Mouse (Mus musculus) CD4-positive helper T cell, adult 2 months (primary cell): ENCODE measurements at regions not wholly inside any gene's neighbourhood (a gene's known extent, or its start where the extent isn't known, plus 50 kb on each side); places are given as distances from the start of the nearest gene placed in this dataset.

Experiments
- DNase-seq: peaks from one replicate; pipeline ENCODE4 v3.0.0-alpha.2; 2012; ENCODE audit warnings: low read depth, missing footprints, low spot score

DNA sequence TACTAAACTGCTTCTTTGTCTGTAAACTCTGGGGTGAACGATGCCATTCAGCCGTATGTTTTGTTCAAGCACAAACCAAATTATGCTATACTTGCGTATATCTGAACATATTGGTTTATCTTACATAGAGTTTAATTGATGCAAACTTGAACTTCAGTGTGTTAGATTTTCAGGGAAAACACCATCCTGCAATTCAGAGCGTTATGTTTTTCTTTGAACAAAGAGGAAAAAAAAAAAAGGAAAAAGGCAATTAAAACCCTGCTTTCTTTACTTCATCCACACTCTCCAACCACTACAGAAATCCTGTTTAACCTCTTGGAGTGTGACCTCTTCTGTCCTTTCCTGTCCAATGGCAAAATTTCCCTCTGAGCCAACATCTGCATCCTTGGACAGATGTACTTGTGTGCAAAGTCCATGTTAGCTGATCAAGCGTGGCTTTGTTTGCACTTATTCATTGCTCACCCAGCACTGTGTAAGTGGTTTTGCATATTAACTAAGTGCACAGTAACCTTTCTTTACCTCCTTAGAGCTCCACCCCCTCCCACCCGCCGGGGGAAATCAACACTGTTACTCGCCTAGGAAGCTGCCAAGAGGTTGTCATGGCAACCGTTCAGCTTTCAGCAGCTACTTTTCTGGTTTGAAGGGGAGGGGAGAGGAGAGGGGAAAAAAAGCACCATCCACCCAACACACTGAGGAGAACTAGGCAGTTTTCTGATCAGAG lies 174.4 kb upstream of the Klf12 start:
- peak; percentile 87 for DNase-seq

DNA sequence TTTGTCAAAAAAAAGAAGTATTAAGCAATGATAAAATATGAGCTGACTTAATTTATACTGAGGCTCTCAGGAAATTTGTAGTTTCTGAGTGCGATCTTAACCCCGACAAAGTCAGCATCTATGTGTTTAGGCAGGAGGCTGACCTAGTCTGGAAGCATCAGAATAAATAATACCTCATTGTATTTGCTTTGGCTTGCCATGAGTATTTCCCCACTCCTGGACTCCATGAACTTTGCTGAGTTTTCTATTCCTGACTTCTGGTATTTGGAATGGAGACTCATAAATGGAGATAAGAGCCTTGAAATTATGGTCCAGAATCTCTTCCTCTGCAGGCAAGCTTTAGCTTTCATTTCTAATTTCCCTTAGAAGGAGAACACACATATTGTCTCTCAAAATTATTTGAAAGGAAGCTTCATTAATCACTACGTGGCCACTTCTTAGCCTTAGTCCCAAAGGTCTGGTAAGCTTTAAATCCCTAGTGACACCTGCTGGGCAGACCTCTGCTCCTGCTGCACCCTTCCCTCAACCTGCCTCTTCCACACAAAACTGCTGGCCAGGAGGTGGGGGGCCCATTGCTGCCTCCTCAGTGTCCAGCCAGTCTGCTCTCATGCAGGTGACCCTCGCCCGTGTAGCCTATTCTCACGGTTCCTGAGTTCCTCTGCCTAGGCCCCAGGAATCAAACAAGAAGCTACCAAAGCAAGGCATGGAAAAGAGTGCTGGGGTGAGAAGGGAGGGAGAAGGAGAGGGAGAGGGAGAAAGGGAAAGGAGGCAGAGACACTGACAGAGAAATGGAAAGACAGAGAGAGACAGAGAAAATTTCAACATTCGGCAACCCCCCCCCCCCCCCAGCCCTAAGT lies 173.6 kb upstream of the Klf12 start:
- DNase-seq = no peak

DNA sequence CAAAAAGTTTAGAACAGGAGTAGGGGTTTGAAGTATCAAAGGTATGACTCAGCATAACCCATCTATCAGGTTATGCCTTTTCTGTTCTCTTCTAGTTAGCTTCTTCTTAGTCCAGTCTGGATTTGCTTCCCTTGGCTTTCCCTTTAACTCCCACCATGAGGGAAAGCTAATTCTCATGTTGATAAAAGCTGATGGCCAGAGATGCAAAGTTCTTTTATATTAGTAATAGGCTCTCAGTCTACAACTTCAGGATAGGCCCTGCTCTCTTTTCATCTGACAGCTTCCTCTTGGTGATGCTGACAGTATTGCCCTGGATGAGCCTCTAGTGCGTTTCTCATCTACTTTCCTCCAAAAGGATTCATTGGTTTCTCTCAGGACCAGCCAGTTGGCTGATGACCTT lies 161.7 kb upstream of the Klf12 start:
- no peak for DNase-seq

DNA sequence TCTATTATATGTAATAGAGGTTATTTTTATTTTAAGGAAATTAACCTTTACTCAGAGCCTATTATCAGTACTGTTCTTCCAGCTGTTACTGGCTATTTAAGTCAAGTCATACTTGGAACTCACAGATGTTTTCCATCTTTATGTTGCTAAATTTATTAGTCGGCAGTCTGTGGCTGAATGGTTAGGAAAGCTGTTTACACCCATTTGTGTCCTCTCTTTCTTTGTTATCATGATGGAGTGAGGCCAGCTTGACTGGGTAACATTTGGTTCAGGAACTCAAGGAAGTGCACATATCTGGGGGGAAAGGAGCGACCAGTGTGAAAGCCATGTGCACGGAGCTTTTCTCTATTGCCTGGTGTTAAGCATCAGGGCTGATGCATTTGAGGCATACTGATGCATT lies 160.4 kb upstream of the Klf12 start:
- no peak for DNase-seq

DNA sequence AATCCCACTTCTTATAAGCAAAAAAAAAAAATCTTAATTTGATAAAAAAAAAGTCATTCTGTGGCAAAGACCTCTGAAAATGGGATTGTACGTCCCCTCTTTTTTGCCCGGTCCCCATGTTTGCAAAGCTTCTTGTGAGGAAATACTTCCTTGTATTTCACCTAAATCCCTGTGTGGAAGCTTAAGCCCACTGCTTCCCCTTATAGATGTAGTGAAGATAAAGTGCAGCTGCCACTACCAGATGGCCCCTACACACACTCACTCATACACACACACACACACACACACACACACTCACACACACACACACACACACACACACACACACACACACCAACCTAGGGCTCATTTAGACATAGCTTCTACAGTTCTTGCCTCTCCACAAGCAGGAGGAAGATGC lies 159.6 kb upstream of the Klf12 start:
- no peak for DNase-seq

DNA sequence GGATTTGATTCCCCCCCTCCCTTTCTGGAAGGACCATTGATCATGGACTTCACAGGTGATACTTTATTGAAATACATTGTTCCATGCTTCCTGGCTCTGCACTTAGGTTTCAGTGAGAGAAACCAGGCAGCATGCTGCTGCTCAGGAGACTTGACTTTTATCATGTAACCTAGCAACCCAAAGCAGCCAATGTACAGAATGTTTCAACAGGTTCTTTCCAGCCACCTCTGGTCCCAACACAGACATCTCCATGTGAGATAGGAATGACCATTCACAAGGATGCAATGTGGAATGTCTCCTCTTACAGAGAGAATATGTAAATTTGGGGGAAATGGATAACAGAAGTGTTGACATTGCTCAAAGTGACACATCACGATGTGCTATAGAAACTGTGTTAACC lies 153.1 kb upstream of the Klf12 start:
- no peak for DNase-seq

DNA sequence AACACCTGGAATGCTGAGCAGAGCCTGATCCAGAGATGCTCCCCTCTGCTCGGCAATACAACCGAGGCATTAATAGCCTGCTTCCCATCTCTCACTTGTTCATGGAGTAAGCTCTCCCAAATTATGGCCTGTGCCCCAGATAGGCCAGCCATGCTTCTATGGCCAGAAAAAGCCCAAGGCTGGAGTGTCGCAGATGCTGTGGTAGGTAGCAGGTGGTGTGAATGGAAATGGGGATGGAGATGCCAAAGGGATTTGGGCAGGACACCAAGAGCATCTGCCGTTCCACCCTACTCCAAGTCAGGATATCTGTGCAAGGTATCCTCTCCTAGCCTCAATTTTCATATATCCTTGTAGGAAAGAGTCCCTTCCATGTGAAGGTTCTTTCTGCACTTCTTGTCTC lies 145.2 kb upstream of the Klf12 start:
- DNase-seq = no peak

DNA sequence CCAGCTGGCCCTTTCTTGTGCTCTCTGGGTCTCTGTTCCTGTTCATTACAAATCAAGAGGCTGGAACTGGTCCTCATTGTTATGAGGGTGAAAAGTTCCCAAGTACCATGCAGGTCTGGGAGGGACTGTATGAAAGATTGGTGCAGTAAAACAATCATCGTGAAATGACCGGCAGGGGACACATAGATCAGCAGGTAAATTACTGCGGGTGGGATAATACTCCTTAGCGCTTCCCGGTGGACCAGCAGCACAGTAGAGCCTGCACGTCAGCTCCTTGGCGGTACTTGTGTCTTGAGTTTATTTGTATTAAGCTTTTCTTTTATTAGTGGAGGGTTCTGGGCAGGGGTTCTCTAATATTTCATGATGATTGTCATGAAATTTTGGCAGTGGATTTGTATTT lies 141.9 kb upstream of the Klf12 start:
- no peak for DNase-seq

DNA sequence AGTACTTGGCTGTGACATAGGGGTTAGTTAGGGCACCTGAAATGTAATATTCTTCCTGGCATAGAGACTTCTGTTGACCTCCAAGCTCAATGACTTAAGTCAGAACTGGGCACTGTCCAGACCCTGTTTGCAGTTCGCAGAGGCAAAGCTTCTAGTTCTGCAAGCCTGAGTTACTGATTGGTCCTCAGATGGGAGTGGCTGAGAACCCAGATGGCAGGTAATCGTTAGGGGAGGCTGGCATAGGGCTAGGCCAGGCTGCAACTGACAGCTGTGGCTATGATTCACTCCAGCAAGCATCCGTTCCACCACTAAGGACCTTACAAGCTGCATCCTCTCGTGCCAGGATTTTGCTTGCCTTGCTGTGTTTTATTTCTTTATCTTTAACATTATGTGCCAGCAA lies 139.3 kb upstream of the Klf12 start:
- DNase-seq = no peak

DNA sequence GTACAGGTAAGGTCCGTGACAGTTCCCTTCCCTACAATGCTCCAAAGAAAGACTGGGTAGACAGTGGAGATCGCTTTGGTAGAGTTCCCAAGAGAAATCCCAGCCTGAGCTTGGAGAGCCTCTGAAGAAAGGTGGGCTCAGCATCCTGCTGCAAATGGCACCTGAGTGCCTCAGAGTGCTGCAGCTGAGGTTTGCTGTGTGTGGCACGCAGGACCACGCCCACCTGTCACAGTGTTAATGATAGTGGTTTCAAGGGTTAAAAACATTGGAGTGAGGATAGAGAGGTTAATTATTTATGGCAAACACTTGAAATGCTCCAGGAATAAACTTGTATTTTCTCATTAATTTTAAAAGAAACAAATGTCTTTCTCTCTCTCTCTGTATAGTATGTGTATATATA lies 137.2 kb upstream of the Klf12 start:
- no peak for DNase-seq

DNA sequence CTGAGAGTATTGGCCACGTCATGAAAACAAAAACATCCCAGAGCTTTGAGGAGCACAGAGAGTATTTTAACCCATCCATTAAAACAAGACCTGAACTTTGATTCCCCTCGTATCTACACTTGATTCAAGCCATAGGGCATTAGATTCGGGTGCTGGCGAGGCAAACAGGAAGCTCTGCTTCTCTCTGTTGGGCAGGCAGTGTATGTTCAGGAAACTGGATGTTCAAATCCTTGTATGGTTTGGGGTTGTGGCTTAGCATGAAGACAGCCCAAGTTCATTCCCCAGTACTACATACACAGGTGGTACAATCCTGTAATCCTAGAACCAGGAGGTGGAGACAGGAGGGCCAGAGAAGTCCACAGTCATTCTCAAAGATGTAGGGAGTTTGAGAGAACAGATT lies 130.6 kb upstream of the Klf12 start:
- DNase-seq = no peak

DNA sequence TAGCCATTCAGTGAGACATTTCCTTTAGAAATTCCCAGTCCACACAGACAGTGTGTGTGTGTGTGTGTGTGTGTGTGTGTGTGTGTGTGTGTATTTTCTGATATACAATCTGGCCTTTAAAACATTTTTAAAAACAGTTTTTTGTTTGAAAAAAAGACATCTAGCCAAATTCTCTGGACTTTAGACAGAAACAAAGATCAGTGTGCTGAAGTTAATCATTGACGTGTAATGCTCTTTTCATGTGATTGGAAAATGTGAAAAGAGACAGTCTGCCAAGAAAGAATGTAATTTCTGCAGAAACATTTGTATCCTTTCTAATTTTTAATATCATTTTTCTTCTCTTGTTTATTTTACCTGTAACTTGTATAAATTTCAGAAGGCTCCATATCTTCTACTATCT lies 127.7 kb upstream of the Klf12 start:
- no peak for DNase-seq

DNA sequence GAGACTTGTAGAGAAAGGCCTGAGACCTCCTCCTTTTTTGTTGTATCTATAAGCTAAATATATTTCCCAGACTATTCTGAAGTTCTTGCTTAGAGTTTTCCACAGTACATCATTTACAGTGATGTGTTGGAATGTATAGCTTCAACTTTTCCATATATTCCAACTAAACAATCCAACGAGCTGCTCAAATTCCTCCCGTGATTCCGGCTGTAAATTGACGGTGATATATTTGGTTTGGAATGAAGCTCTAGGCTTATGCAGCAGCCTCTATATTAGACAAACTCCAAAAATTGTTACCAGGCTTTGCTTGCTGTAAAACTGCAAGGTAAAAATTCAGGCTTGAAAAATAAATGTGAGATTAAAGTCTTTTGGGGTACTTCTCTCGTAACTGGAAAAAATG lies 112.7 kb upstream of the Klf12 start:
- no peak for DNase-seq

DNA sequence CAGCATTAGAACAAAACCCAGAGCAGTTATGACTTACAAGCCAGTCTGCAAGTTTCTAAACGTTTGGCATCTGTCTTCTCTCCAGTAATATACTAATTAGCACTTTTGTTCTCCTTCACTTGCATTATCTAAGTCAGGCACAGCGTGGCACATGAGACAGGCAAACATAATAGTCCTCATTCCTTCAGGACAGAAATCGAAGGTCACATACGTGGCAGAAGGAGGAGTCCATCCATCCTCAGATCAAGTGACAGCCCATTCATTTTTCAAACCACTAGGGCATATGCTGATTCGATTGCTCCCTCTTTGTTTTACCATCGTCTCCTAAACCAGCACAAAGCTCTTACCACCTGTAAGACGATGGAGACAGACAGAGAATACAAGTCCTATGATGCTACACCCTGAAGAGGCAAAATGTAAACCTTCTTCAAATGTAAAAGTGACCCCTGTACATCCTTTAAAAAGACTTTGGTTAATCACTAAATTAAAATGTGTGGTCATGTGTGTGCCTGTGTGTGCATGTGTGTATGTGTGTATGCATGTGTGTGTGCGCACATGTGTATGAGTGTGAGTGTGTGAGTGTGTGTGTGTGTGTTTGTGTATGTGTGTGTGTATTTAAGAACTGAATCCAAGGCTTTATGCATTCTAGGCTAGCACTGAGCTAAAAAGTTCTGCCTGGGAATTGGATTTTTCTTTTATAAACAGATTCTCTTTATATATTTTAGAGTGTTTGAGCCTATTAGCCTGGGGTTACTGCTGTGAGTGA lies 90.9 kb upstream of the Klf12 start:
- no peak for DNase-seq

DNA sequence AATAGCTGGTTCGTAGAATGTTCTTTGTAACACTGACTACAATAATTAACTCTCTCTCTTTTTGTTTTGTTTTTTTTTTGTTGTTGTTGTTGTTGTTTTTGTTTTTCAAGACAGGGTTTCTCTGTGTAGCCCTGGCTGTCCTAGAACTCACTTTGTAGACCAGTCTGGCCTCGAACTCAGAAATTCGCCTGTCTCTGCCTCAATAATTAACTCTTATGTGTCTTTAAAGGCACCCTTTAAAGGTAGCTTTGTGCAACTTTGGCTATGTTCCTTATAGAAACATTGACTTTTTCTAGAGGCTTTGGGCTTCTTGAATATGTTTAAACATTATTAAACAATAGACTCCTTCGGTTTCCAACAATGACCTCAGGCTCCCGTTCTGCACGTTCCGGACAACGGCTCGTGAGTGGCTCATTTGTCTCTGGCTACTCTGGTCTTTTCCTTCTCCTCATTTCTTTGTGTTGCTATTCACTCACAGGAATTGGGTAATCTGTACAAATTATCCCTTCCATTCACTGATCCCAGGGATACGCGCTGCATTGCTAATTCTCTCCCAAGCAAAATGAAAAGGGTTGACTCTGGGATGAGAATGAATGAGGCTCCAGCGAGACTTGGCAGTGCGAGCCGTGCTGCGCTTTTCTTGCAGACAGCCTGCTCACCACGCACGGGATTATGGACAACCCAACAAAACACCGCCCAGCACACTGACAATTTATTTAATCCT lies 90.2 kb upstream of the Klf12 start:
- DNase-seq = no peak

DNA sequence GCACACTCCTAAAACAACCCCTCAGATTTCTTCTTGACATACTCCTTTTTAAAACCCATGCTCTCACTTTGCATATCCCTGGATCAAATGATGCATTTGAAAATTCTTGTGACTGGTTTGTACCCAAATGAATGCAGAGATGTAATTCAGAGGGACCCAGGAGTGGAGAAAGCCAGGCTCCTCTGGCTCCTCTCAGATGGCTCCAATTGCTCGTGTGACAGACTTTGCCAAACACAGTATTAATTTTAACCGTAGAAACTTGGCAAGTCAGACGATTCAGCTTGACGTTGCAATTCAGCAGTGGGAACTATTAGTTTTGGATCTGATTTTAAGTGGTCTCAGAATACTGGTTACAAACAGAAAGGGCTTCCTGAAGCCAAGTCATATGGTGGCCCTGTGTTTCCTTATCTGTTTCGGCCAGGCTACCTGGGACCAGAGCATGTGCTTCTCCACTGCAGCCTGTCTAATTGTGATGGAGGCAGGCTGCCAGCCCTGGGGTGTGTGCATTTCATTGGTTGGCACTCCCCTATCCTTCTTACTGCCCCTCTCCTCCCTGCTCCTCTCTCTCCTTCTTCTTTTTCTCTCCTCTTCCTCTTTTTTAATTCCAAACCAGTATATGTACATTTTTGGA lies 81.9 kb upstream of the Klf12 start:
- DNase-seq = no peak

DNA sequence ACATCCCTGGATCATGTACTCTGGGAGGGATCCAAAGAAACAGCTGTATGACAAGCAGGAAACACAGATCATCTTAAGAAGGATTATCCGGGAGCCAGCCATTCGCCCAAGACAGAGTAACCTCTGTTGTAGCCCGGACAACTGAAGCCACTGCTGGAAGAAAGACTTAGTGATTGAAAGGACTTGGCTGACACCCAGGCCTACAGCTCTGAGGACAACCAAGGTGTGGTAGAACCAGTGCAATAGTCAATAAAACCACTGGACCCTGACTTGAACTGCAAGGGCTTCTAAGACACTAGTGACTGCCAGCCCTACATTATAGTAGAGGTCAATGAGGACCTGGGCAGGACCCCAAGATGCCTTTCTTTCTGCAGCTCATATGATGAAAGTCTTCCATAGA lies 78.3 kb upstream of the Klf12 start:
- no peak for DNase-seq

DNA sequence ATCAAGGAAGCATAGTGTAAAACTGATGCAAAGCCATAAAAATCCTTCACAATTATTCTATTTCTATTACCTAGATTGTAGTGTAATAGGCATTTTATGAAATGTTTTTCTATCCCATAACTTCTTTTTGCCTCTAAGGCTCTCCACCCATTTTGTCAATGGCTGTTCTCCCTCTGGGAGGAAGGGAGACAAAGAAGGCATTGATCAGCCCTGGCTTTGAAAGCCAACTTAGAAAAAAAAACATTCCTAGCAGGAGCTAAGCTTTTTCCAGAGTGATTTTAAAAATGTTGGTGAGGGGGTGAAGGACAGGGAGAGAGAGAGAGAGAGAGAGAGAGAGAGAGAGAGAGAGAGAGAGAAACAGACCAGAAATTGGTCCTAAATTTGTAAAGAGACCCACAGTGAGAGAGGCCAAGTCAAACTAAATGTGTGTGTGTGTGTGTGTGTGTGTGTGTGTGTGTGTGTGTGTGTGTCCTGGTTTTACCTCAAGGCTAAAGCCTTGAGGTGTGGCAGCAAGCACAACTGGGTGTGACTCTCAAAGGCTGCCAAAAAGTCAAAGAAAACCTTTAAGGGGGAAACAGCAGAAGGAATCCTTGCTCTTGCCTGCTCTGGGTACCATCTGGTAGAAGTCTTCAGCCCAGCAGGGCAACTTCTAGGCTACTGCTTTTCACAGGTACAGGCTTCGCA lies 77.0 kb upstream of the Klf12 start:
- DNase-seq = no peak

DNA sequence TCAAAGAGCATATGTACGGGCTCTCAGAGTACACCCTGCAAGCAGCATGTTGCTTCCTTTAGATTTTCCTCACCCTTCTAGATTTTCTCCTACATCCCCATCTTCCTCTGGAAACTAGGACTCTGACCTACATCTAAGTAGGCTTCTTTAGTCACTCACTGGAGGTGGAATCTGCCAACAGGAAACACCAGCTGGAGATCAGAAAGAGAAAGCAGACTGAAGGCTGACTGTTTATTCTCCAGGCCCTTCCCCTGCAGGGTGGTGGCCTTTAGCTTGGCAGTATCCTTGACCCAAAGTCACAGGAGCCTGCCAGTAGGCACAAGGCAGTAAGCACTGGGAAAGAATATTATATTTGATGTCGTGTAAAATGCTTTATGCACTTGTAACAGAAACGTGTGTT lies 75.4 kb upstream of the Klf12 start:
- DNase-seq = no peak

DNA sequence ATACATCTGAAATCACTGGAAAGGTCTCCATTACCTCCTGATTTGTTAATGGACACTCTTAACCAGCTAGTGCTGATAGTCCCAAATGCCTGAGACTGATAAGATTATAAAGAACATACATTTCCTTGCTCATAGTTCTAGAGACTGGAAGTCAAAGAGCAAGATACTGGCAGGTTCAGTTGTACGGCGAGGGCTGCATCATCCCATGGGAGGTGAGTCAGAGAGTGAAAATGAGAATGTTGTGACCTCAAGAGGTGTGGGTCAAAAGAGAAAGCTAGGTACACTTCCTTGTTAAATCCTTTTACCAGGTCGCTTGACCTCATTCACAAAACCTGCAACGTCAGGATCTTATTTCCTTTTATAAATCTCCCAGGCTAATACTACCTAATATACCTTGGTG lies 72.7 kb upstream of the Klf12 start:
- DNase-seq = no peak

DNA sequence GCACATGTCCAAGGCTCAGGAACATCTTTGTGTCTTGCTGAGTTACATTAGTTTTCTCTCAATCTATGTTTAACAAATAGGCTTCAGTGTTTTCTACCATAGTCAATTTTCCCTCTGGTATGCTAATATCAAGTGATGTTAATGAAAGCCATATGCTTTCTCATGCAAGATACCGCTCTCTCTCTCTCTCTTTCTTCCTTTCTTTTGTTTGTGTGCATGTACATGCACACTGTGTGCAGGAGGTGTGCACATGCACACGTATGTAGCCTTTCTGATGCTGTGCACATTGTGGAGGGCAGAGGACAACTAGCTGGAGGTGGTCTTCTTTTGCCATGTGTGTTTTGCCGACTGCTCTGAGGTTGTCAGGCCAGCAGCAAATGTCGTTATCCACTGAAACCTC lies 69.0 kb upstream of the Klf12 start:
- no peak for DNase-seq
